Mouse (Mus musculus) C2C12 (cell line): ENCODE results near the gene Trim40.

Source experiments
- CEBPB ChIP-seq: IDR thresholded peaks from one replicate; pipeline ENCODE4 v1.6.1; 2011; ENCODE audit warnings: low read depth, mild to moderate bottlenecking, control low read depth, moderate library complexity
- CTCF ChIP-seq: IDR thresholded peaks from one replicate; pipeline ENCODE4 v1.5.1; 2011; ENCODE audit not compliant: control insufficient read depth, insufficient read depth, insufficient read length
- FOSL1 ChIP-seq: IDR thresholded peaks from one replicate; pipeline ENCODE4 v1.8.0; 2011; ENCODE audit warnings: mild to moderate bottlenecking, low read length; ENCODE audit not compliant: poor library complexity, insufficient read depth, severe bottlenecking
- MAX ChIP-seq: IDR thresholded peaks from one replicate; pipeline ENCODE4 v1.6.1; 2011; ENCODE audit warnings: mild to moderate bottlenecking, control low read depth
- MYOD1 ChIP-seq: IDR thresholded peaks from one replicate; pipeline ENCODE4 v1.6.1; 2011; ENCODE audit warnings: low read depth; ENCODE audit not compliant: control insufficient read depth, insufficient read length
- MYOG ChIP-seq: IDR thresholded peaks from one replicate; pipeline ENCODE4 v1.6.1; 2011; ENCODE audit not compliant: control insufficient read depth, insufficient read length; ENCODE audit errors: extremely low read depth
- USF1 ChIP-seq: IDR thresholded peaks from one replicate; pipeline ENCODE4 v1.6.1; 2011; ENCODE audit warnings: low read depth, mild to moderate bottlenecking, control low read depth, moderate library complexity

GRCm38 (mm10) chr17:36915076-36915475 is 25.2 kb upstream of the Trim40 start:
- TF ChIP-seq CTCF = peak; percentile 72
- TF ChIP-seq USF1 = no peak
- TF ChIP-seq CEBPB = no peak
- no peak for TF ChIP-seq MAX
- no peak for TF ChIP-seq FOSL1
- no peak for TF ChIP-seq MYOG
- TF ChIP-seq MYOD1 = no peak
